Mouse (Mus musculus) spleen, adult 2 months (tissue): ENCODE measurements around the gene Gadd45g.

Experiments used
- CTCF ChIP-seq: fragments of 200-500 bp; IDR thresholded peaks from 2 replicates; pipeline ENCODE4 v1.5.1; 2011; ENCODE audit warnings: mild to moderate bottlenecking, inconsistent platforms; ENCODE audit not compliant: insufficient read depth, insufficient read length, insufficient replicate concordance; ENCODE audit errors: extremely low read depth
- POLR2A ChIP-seq: fragments of 200-500 bp; IDR thresholded peaks from 2 replicates; pipeline ENCODE4 v1.6.1; 2011; ENCODE audit warnings: low read depth, low read length, inconsistent platforms

GRCm38 (mm10) chr13:51888426-51888825 is 41.9 kb downstream of the Gadd45g start:
- no peak for TF ChIP-seq CTCF
- TF ChIP-seq POLR2A: no peak
